Mouse (Mus musculus): ENCODE measurements around the gene Gm21983. TPM values are rescaled to one million over a fixed set of nuclear protein-coding genes. Genes with fewer than 3 reads are reported as not detected.

Gene Gm21983
- total RNA-seq, 2 experiments from 2014 or later: not detected

Other genes with a start within 250 kb of the Gm21983 start
- gene Cyp2a22, start 241.7 kb downstream of the Gm21983 start, total RNA-seq (2015): not detected in 2 replicates
- not detected in 2 replicates for gene Cyp2a22, start 241.7 kb downstream of the Gm21983 start, total RNA-seq (2017)
- not detected in 2 replicates for gene Cyp2a12, start 152.0 kb downstream of the Gm21983 start, total RNA-seq (2015)
- gene Cyp2a12, start 152.0 kb downstream of the Gm21983 start, total RNA-seq (2017): not detected in 2 replicates
- gene Cyp2f2, start 61.2 kb downstream of the Gm21983 start, total RNA-seq (2015): not detected in 2 replicates
- not detected in 2 replicates for gene Cyp2f2, start 61.2 kb downstream of the Gm21983 start, total RNA-seq (2017)
- gene Cyp2t4, start 27.4 kb downstream of the Gm21983 start, total RNA-seq (2015): not detected in 2 replicates
- gene Cyp2t4, start 27.4 kb downstream of the Gm21983 start, total RNA-seq (2017): not detected in 2 replicates
- 7.8 and 7.9 TPM in 2 replicates for gene Egln2, start 14.3 kb downstream of the Gm21983 start, total RNA-seq (2015)
- 26.2 and 26.3 TPM in 2 replicates for gene Egln2, start 14.3 kb downstream of the Gm21983 start, total RNA-seq (2017)
- gene Rab4b, start 2.2 kb downstream of the Gm21983 start, total RNA-seq (2015): 43.2 and 43.5 TPM in 2 replicates
- 8.5 and 9.8 TPM in 2 replicates for gene Rab4b, start 2.2 kb downstream of the Gm21983 start, total RNA-seq (2017)
- gene Mia, start 71 bp upstream of the Gm21983 start, total RNA-seq (2015): 0.24 TPM in 1 of 2 replicates, not detected in the other
- gene Mia, start 71 bp upstream of the Gm21983 start, total RNA-seq (2017): not detected in 2 replicates
- gene BC024978, start 14.7 kb upstream of the Gm21983 start, total RNA-seq (2015): 6.0 and 6.1 TPM in 2 replicates
- 0.58 and 1.0 TPM in 2 replicates for gene BC024978, start 14.7 kb upstream of the Gm21983 start, total RNA-seq (2017)
- gene Snrpa, start 15.2 kb upstream of the Gm21983 start, total RNA-seq (2015): 206 and 215 TPM in 2 replicates
- gene Snrpa, start 15.2 kb upstream of the Gm21983 start, total RNA-seq (2017): 88.4 and 96.6 TPM in 2 replicates
- gene Itpkc, start 47.6 kb upstream of the Gm21983 start, total RNA-seq (2015): 1.7 and 1.9 TPM in 2 replicates
- 2.5 and 2.7 TPM in 2 replicates for gene Itpkc, start 47.6 kb upstream of the Gm21983 start, total RNA-seq (2017)
- gene Coq8b, start 51.9 kb upstream of the Gm21983 start, total RNA-seq (2015): 8.4 and 11.8 TPM in 2 replicates
- 10.9 and 14.8 TPM in 2 replicates for gene Coq8b, start 51.9 kb upstream of the Gm21983 start, total RNA-seq (2017)
- 0.37 and 1.3 TPM in 2 replicates for gene Numbl, start 77.3 kb upstream of the Gm21983 start, total RNA-seq (2015)
- 0.57 and 0.83 TPM in 2 replicates for gene Numbl, start 77.3 kb upstream of the Gm21983 start, total RNA-seq (2017)
- gene Ltbp4, start 156.6 kb upstream of the Gm21983 start, total RNA-seq (2015): 0.05 TPM in 1 of 2 replicates, not detected in the other
- gene Ltbp4, start 156.6 kb upstream of the Gm21983 start, total RNA-seq (2017): not detected in 2 replicates
- gene Shkbp1, start 174.9 kb upstream of the Gm21983 start, total RNA-seq (2015): 18.8 and 23.9 TPM in 2 replicates
- 10.7 and 11.0 TPM in 2 replicates for gene Shkbp1, start 174.9 kb upstream of the Gm21983 start, total RNA-seq (2017)
- not detected in 2 replicates for gene Gm20479, start 176.3 kb upstream of the Gm21983 start, total RNA-seq (2015)
- gene Gm20479, start 176.3 kb upstream of the Gm21983 start, total RNA-seq (2017): not detected in 2 replicates